Mouse (Mus musculus) hindbrain, embryonic 15.5 days (tissue): Measurements from ENCODE around the gene Polr1b. TPM values are rescaled to one million over a fixed set of nuclear protein-coding genes. Genes with fewer than 3 reads are reported as not detected.

Experiments used
- ATAC-seq: fragments of 200-750 bp; cut with Nextera tagmentation; 2 replicates; pipeline ENCODE4 v1.8.0; 2017; ENCODE audit warnings: low read depth, moderate number of reproducible peaks, moderate TSS enrichment; ENCODE audit not compliant: low FRiP score
- H3K27ac ChIP-seq: fragments of 300-500 bp; sonication (generic); replicated peaks from 2 replicates; pipeline ENCODE4 v1.5.1; 2015; ENCODE audit warnings: mild to moderate bottlenecking, inconsistent platforms
- H3K27me3 ChIP-seq: fragments of 300-500 bp; sonication (generic); 2 replicates; pipeline ENCODE4 v1.6.1; 2015; ENCODE audit warnings: control low read depth, inconsistent platforms
- H3K36me3 ChIP-seq: fragments of 300-500 bp; sonication (generic); 2 replicates; pipeline ENCODE4 v1.6.1; 2015; ENCODE audit warnings: control low read depth, inconsistent platforms
- H3K4me1 ChIP-seq: fragments of 300-500 bp; sonication (generic); replicated peaks from 2 replicates; pipeline ENCODE4 v1.6.1; 2015; ENCODE audit warnings: control low read depth, inconsistent platforms
- H3K4me2 ChIP-seq: fragments of 300-500 bp; sonication (generic); 2 replicates; pipeline ENCODE4 v1.6.1; 2015; ENCODE audit warnings: moderate library complexity, mild to moderate bottlenecking, inconsistent platforms
- H3K4me3 ChIP-seq: fragments of 300-500 bp; sonication (generic); 2 replicates; pipeline ENCODE4 v1.5.1; 2015; ENCODE audit warnings: mild to moderate bottlenecking, inconsistent platforms
- H3K9ac ChIP-seq: fragments of 300-500 bp; sonication (generic); 2 replicates; pipeline ENCODE4 v1.6.1; 2015; ENCODE audit warnings: inconsistent platforms
- H3K9me3 ChIP-seq: fragments of 300-500 bp; sonication (generic); 2 replicates; pipeline ENCODE4 v1.6.1; 2016; ENCODE audit warnings: control low read depth, inconsistent platforms
- WGBS: fragments of 180-500 bp; shearing (Covaris S2); methylation state at CpG from one replicate; pipeline ENCODE4 v1.1.7; 2015; 5-methylcytosine and 5-hydroxymethylcytosine counted together
- polyA plus RNA-seq: library from polyadenylated mRNA; unstranded; fragments of >200 nt; fragmentation: Nextera tagmentation; extraction: Ambion mirVana; gene quantifications from 2 replicates; pipeline ENCODE4 v1.2.1, GENCODE M21; 2015

The Polr1b gene
- polyA plus RNA-seq = 16.0 and 17.0 TPM in 2 replicates

GRCm38 (mm10) chr2:129100784-129101310, at the start of gene Polr1b:
TSS of gene Polr1b (plus strand) at chr2:129100995.
- peak within 1 kb of the TSS; percentile 83 for H3K4me2 ChIP-seq
- no peaks in the 10 kb centered on the region for H3K27me3 ChIP-seq
- peak within 1 kb of the TSS; percentile 61 for H3K9ac ChIP-seq
- H3K9me3 ChIP-seq = no peaks in the 10 kb centered on the region
- WGBS = under 1% methylated on average over 35 of the region's 35 CpGs
- H3K4me3 ChIP-seq = peak within 1 kb of the TSS; percentile 80
- peaks cover 16% of the 10 kb centered on the region for H3K36me3 ChIP-seq
- peak; percentile 99 for ATAC-seq
- peaks cover 14% of the 10 kb centered on the region for H3K4me1 ChIP-seq
- H3K27ac ChIP-seq = peak within 1 kb of the TSS; percentile 38; the same call in 1 of the 2 replicates

- Histone ChIP-seq H3K27ac (no peak overlapping the region), H3K4me3 (no peak overlapping the region), H3K27me3 (no peaks in the 10 kb centered on the region), H3K4me1 (no peaks in the 10 kb centered on the region), H3K4me2 (no peak overlapping the region), H3K9me3 (no peaks in the 10 kb centered on the region), H3K36me3 (no peaks in the 10 kb centered on the region), H3K9ac (no peak overlapping the region)
- 76% methylated on average over 4 of the region's 4 CpGs for WGBS
- no peak for ATAC-seq
These were observed 48.3 kb upstream of the Polr1b start for GRCm38 (mm10) chr2:129052451-129052983.

GRCm38 (mm10) chr2:129055741-129056140, 45.1 kb upstream of the Polr1b start:
- WGBS = 88% methylated on average over 6 of the region's 6 CpGs
- no peak for ATAC-seq
- H3K9me3 ChIP-seq = no peaks in the 10 kb centered on the region

GRCm38 (mm10) chr2:129056597-129056996, 44.2 kb upstream of the Polr1b start:
- H3K27me3 ChIP-seq = no peaks in the 10 kb centered on the region
- H3K4me1 ChIP-seq = no peaks in the 10 kb centered on the region
- no peak overlapping the region for H3K4me3 ChIP-seq
- H3K36me3 ChIP-seq = no peaks in the 10 kb centered on the region
- H3K9me3 ChIP-seq = no peaks in the 10 kb centered on the region
- no peak overlapping the region for H3K4me2 ChIP-seq
- ATAC-seq = no peak
- 37% methylated on average over 9 of the region's 9 CpGs for WGBS
- H3K27ac ChIP-seq = no peak overlapping the region
- H3K9ac ChIP-seq = no peak overlapping the region

More at GRCm38 (mm10) chr2:129055741-129056140, 45.1 kb upstream of the Polr1b start:
- Histone ChIP-seq H3K27me3 (no peaks in the 10 kb centered on the region), H3K4me3 (no peak overlapping the region), H3K36me3 (no peaks in the 10 kb centered on the region), H3K27ac (no peak overlapping the region), H3K4me1 (no peaks in the 10 kb centered on the region), H3K4me2 (no peak overlapping the region), H3K9ac (no peak overlapping the region)

GRCm38 (mm10) chr2:129057256-129057655, 43.5 kb upstream of the Polr1b start:
- no peak overlapping the region for H3K27ac ChIP-seq
- H3K36me3 ChIP-seq = no peaks in the 10 kb centered on the region
- no peak overlapping the region for H3K4me2 ChIP-seq
- H3K4me3 ChIP-seq = no peak overlapping the region
- H3K9me3 ChIP-seq = no peaks in the 10 kb centered on the region
- ATAC-seq = no peak
- WGBS = 96% methylated on average over 8 of the region's 8 CpGs
- no peaks in the 10 kb centered on the region for H3K4me1 ChIP-seq
- no peak overlapping the region for H3K9ac ChIP-seq
- H3K27me3 ChIP-seq = no peaks in the 10 kb centered on the region

- Histone ChIP-seq H3K36me3 (no peaks in the 10 kb centered on the region), H3K9ac (no peak overlapping the region), H3K27me3 (no peaks in the 10 kb centered on the region), H3K9me3 (no peaks in the 10 kb centered on the region), H3K27ac (no peak overlapping the region), H3K4me1 (no peaks in the 10 kb centered on the region), H3K4me2 (no peak overlapping the region), H3K4me3 (no peak overlapping the region)
- whole genome bisulfite sequencing = 93% methylated on average over 6 of the region's 6 CpGs
- no peak for ATAC-seq
These were observed 42.9 kb upstream of the Polr1b start for GRCm38 (mm10) chr2:129057920-129058361.

- no peak overlapping the region for H3K9ac ChIP-seq
- H3K4me2 ChIP-seq = no peak overlapping the region
- H3K27me3 ChIP-seq = no peaks in the 10 kb centered on the region
- no peak for ATAC-seq
- H3K36me3 ChIP-seq = no peaks in the 10 kb centered on the region
- H3K4me1 ChIP-seq = peaks cover 9% of the 10 kb centered on the region; the same call in 1 of the 2 replicates
- WGBS = 82% methylated on average over 10 of the region's 10 CpGs
- H3K9me3 ChIP-seq = no peaks in the 10 kb centered on the region
- no peak overlapping the region for H3K27ac ChIP-seq
- H3K4me3 ChIP-seq = no peak overlapping the region
These were observed 39.2 kb upstream of the Polr1b start for GRCm38 (mm10) chr2:129061456-129062059.

GRCm38 (mm10) chr2:129065437-129066282, 35.1 kb upstream of the Polr1b start, which contains the start of gene Ttl:
TSS of gene Ttl (plus strand) at chr2:129065942.
- Histone ChIP-seq H3K27ac (peak within 1 kb of the TSS; percentile 87), H3K9me3 (no peaks in the 10 kb centered on the region), H3K36me3 (no peaks in the 10 kb centered on the region), H3K4me3 (peak within 1 kb of the TSS; percentile 76), H3K4me1 (peaks cover 38% of the 10 kb centered on the region), H3K4me2 (peak within 1 kb of the TSS; percentile 58), H3K27me3 (no peaks in the 10 kb centered on the region), H3K9ac (peak within 1 kb of the TSS; percentile 84)
- peak; percentile 94 for ATAC-seq
- WGBS = under 1% methylated on average over 58 of the region's 62 CpGs

- H3K27me3 ChIP-seq = no peaks in the 10 kb centered on the region
- peak; percentile 74 for ATAC-seq
- H3K9me3 ChIP-seq = no peaks in the 10 kb centered on the region
- H3K36me3 ChIP-seq = no peaks in the 10 kb centered on the region
- H3K4me1 ChIP-seq = peaks cover 38% of the 10 kb centered on the region
- H3K4me2 ChIP-seq = peak overlapping the region; percentile 58
- peak overlapping the region; percentile 87 for H3K27ac ChIP-seq
- WGBS = 0% methylated on average over 20 of the region's 20 CpGs
- H3K4me3 ChIP-seq = peak overlapping the region; percentile 76
- H3K9ac ChIP-seq = peak overlapping the region; percentile 84
These were observed 34.5 kb upstream of the Polr1b start for GRCm38 (mm10) chr2:129066326-129066725.

- Histone ChIP-seq H3K4me1 (peaks cover 32% of the 10 kb centered on the region), H3K36me3 (no peaks in the 10 kb centered on the region), H3K4me2 (no peak overlapping the region), H3K9ac (no peak overlapping the region), H3K27ac (no peak overlapping the region), H3K4me3 (no peak overlapping the region), H3K27me3 (no peaks in the 10 kb centered on the region), H3K9me3 (no peaks in the 10 kb centered on the region)
- no peak for ATAC-seq
- WGBS = 93% methylated on average over 3 of the region's 3 CpGs
These were observed 30.5 kb upstream of the Polr1b start for GRCm38 (mm10) chr2:129070296-129070695.

GRCm38 (mm10) chr2:129078313-129078712, 22.5 kb upstream of the Polr1b start:
- H3K4me2 ChIP-seq = no peak overlapping the region
- peaks cover 61% of the 10 kb centered on the region for H3K36me3 ChIP-seq
- no peak overlapping the region for H3K4me3 ChIP-seq
- no peaks in the 10 kb centered on the region for H3K27me3 ChIP-seq
- ATAC-seq = no peak
- no peak overlapping the region for H3K27ac ChIP-seq
- H3K9ac ChIP-seq = no peak overlapping the region
- no peaks in the 10 kb centered on the region for H3K9me3 ChIP-seq
- H3K4me1 ChIP-seq = no peaks in the 10 kb centered on the region
- WGBS = 85% methylated on average over 3 of the region's 3 CpGs

GRCm38 (mm10) chr2:129079194-129079593, 21.6 kb upstream of the Polr1b start:
- H3K36me3 ChIP-seq = peaks cover 69% of the 10 kb centered on the region
- H3K4me3 ChIP-seq = no peak overlapping the region
- no peak overlapping the region for H3K27ac ChIP-seq
- H3K9me3 ChIP-seq = no peaks in the 10 kb centered on the region
- H3K4me1 ChIP-seq = no peaks in the 10 kb centered on the region
- no peak overlapping the region for H3K9ac ChIP-seq
- ATAC-seq = no peak
- no peaks in the 10 kb centered on the region for H3K27me3 ChIP-seq
- WGBS = 87% methylated on average over 2 of the region's 2 CpGs
- H3K4me2 ChIP-seq = no peak overlapping the region
